Mouse (Mus musculus) ovary, postnatal 14 days (tissue): ENCODE measurements around the gene Dclre1b.
"Not testable (repeated sequence)": the region's sequence is repeated elsewhere in the genome, so short reads cannot be mapped to it uniquely, and the experiment has no call there.

Experiments
- DNase-seq: peaks from one replicate; pipeline ENCODE4 v3.0.0; 2022; ENCODE audit warnings: low spot score

Gene Dclre1b

GRCm38 (mm10) chr3:103808891-103809798 lies at the start of gene Dclre1b, which contains the start of the genes Ap4b1 and Gm43064:
TSS of gene Dclre1b (minus strand) at chr3:103809444.
TSS of gene Ap4b1 (plus strand) at chr3:103809520.
TSS of gene Gm43064 (plus strand) at chr3:103809573.
- peak; percentile 86 for DNase-seq

GRCm38 (mm10) chr3:103857977-103858563 lies 48.8 kb upstream of the Dclre1b start:
- DNase-seq = no peak

- DNase-seq = no peak
These were observed 48.0 kb upstream of the Dclre1b start for GRCm38 (mm10) chr3:103857036-103857805.

- no peak for DNase-seq
These were observed 44.6 kb upstream of the Dclre1b start for GRCm38 (mm10) chr3:103853804-103854203.

- peak; percentile 32 for DNase-seq
These were observed 43.5 kb upstream of the Dclre1b start for GRCm38 (mm10) chr3:103852565-103853299.

- DNase-seq = no peak
These were observed 42.6 kb upstream of the Dclre1b start for GRCm38 (mm10) chr3:103851882-103852281.

- no peak for DNase-seq
These were observed 42.2 kb upstream of the Dclre1b start for GRCm38 (mm10) chr3:103851481-103851880.

GRCm38 (mm10) chr3:103850644-103851363 lies 41.6 kb upstream of the Dclre1b start:
- no peak for DNase-seq

- not testable (repeated sequence) for DNase-seq
These were observed 31.7 kb upstream of the Dclre1b start for GRCm38 (mm10) chr3:103840946-103841345.

- DNase-seq = not testable (repeated sequence)
These were observed 31.0 kb upstream of the Dclre1b start for GRCm38 (mm10) chr3:103840195-103840594.

- no peak for DNase-seq
These were observed 30.5 kb upstream of the Dclre1b start for GRCm38 (mm10) chr3:103839711-103840110.

GRCm38 (mm10) chr3:103836453-103836852 lies 27.2 kb upstream of the Dclre1b start:
- DNase-seq = no peak

GRCm38 (mm10) chr3:103835951-103836310 lies 26.7 kb upstream of the Dclre1b start:
- no peak for DNase-seq

GRCm38 (mm10) chr3:103835272-103835950 lies 26.2 kb upstream of the Dclre1b start:
- DNase-seq = no peak

GRCm38 (mm10) chr3:103834001-103834400 lies 24.8 kb upstream of the Dclre1b start:
- DNase-seq = no peak

- no peak for DNase-seq
These were observed 23.2 kb upstream of the Dclre1b start, which contains the start of gene Bcl2l15 for GRCm38 (mm10) chr3:103832426-103832825. TSS of gene Bcl2l15 (plus strand) at chr3:103832601.

GRCm38 (mm10) chr3:103831146-103831545 lies 21.9 kb upstream of the Dclre1b start:
- no peak for DNase-seq

- not testable (repeated sequence) for DNase-seq
These were observed 21.4 kb upstream of the Dclre1b start for GRCm38 (mm10) chr3:103830681-103831080.

- no peak for DNase-seq
These were observed 19.8 kb upstream of the Dclre1b start for GRCm38 (mm10) chr3:103829036-103829435.

GRCm38 (mm10) chr3:103827548-103827947 lies 18.3 kb upstream of the Dclre1b start:
- DNase-seq = no peak
